Mouse (Mus musculus): ENCODE measurements around the gene Tead3. TPM values are rescaled to one million over a fixed set of nuclear protein-coding genes. Genes with fewer than 3 reads are reported as not detected.

The Tead3 gene
- polyA plus RNA-seq, 1 experiment, result 4.6 TPM

DNA sequence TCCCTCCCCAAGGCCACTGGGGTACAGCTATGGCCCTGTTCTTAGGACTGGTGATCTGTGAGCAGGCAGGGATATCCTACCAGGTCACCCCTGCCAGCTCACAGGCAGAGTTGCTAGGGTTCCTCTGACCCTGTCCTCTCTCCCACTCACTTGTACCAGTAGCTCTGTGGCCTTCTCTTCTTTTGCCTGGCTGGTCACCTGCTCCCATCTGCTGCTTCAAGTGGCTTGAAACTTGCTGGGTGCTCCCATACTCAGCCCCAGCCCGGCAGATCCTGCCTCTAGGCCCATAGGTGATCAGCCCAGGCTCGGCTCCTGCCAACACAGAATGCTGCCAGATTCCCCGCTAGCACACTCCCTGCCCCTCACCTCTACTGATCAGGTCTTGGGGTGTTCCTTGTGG, 49.8 kb downstream of the Tead3 start:
- TF ChIP-seq GATA1 (IDR thresholded peaks at IDR 0.05; ENCODE audit: low read length), result no peak

GRCm38 (mm10) chr17:28300323-28300722, 50.3 kb downstream of the Tead3 start:
- no peak for TF ChIP-seq GATA1 (IDR thresholded peaks at IDR 0.05; ENCODE audit: low read length)

- TF ChIP-seq GATA1 (IDR thresholded peaks at IDR 0.05; ENCODE audit: low read length), result no peak
These were observed 50.8 kb downstream of the Tead3 start for GRCm38 (mm10) chr17:28299669-28300320.

- TF ChIP-seq GATA1 (IDR thresholded peaks at IDR 0.05; ENCODE audit: low read length), result no peak
These were observed 51.7 kb downstream of the Tead3 start for GRCm38 (mm10) chr17:28298888-28299287.

GRCm38 (mm10) chr17:28294449-28295333, 55.9 kb downstream of the Tead3 start:
- TF ChIP-seq GATA1 (IDR thresholded peaks at IDR 0.05; ENCODE audit: low read length), result no peak

- TF ChIP-seq GATA1 (IDR thresholded peaks at IDR 0.05; ENCODE audit: low read length), result no peak
These were observed 56.9 kb downstream of the Tead3 start for GRCm38 (mm10) chr17:28293716-28294115.

- peak; percentile 64 for TF ChIP-seq GATA1 (IDR thresholded peaks at IDR 0.05; ENCODE audit: low read length)
These were observed 59.3 kb downstream of the Tead3 start for GRCm38 (mm10) chr17:28291346-28291745.

DNA sequence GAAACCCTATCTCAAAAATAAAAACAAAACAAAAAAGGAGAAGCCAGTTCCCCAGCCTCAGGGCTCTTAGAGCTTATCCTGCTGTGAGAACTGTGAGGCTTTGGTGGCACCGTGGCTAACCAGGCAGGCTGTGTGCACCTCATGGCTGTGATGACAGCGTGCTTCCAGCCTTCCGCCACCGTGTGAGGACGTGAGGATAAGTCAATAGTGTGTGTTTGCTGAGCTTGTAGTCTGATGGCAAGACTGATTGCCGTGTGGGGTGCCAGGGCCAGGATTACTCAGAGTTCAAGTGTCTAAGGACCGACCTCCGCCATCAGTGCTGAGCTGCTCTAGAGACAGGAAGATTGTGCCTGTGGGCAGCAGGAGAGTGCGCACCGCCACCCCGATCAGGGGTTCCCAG, 59.9 kb downstream of the Tead3 start:
- TF ChIP-seq GATA1 (IDR thresholded peaks at IDR 0.05; ENCODE audit: low read length), result no peak

GRCm38 (mm10) chr17:28290262-28290661, 60.4 kb downstream of the Tead3 start:
- TF ChIP-seq GATA1 (IDR thresholded peaks at IDR 0.05; ENCODE audit: low read length), result no peak

DNA sequence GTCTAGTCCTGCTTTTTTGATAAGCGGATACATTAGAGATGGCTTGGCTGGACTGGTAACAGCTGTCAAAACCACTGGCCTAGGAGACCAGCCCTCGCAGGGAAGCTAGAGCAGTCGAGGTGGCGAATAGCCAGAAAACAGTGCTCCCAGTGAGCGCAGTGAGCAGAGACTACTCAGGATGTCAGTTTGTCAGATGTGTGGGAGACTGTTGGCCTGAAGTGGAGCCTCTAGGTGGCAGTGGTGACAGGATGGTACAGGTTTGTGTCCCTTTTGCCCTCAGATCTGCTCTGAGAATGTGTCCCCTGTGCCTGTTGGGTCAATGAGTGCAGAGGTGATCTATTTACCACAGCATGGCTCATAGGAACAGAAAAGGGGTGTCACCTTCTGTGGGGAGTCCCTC, 62.6 kb downstream of the Tead3 start:
- no peak for TF ChIP-seq GATA1 (IDR thresholded peaks at IDR 0.05; ENCODE audit: low read length)

GRCm38 (mm10) chr17:28287578-28287977, 63.0 kb downstream of the Tead3 start:
- no peak for TF ChIP-seq GATA1 (IDR thresholded peaks at IDR 0.05; ENCODE audit: low read length)

DNA sequence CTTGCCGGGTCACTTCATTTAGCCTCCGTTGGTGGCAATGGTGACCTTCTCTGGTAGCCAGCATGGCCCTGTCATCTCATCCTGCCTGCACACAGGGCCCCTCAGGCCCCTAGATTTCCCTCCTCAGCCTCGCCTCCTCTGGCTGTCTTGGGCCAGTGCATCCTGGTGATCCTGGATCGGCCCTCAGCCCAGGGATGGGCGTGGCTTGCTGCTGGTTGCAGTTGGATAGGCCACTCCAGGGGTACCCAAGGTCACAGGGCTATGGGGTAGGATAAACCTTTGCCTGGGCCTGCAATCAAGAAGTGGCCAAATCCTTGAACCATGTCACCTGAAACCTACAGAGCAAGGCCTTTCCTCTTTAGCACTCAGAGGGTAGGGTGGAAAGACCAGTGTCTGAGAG, 63.7 kb downstream of the Tead3 start:
- TF ChIP-seq GATA1 (IDR thresholded peaks at IDR 0.05; ENCODE audit: low read length), result no peak

DNA sequence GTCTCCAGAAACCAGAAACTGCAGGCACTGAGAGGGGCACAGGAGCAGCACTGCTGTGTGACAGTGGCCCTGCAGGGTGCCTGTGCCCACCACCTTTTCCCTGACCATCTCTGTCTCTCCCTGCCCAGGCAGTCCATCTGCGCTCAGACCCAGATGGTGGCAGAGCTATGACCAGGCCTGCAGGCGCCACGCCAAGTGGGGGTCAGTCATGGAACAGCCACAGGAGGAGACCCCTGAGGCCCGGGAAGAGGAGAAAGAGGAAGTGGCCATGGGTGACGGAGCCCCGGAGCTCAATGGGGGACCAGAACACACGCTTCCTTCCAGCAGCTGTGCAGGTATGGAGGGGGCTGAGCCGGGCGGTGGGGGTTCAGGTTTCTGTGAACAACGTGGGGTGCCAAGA, 64.5 kb downstream of the Tead3 start:
- no peak for TF ChIP-seq GATA1 (IDR thresholded peaks at IDR 0.05; ENCODE audit: low read length)

DNA sequence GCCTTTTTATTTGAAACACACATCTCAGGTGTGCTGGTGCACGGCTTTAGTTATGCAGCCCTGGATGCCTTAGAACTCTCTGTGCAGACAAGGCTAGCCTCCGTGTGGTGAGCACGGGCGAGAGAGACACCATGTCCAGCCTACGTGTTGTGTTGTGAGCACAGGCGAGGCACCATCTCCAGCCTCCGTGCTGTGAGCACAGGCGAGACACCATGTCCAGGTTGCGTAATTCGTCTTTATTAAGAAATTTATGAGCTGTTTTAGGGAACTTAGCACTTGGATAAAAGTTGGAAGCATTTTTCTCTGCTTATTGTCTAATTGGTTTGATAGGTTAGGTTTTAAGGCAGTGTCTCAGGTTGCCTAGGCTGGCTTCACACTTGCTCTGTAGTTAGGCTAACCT, 67.4 kb downstream of the Tead3 start:
- TF ChIP-seq GATA1 (IDR thresholded peaks at IDR 0.05; ENCODE audit: low read length), result no peak

GRCm38 (mm10) chr17:28281866-28282441, 68.7 kb downstream of the Tead3 start:
- no peak for TF ChIP-seq GATA1 (IDR thresholded peaks at IDR 0.05; ENCODE audit: low read length)

Other genes with a start within 250 kb of the Tead3 start
- not detected in 2 replicates for gene Scube3, start 208.7 kb downstream of the Tead3 start, polyA plus RNA-seq (2012)
- gene Zfp523, start 173.7 kb downstream of the Tead3 start, polyA plus RNA-seq (2012), result 60.1 and 75.8 TPM in 2 replicates
- 370 and 454 TPM in 2 replicates for gene Def6, start 143.0 kb downstream of the Tead3 start, polyA plus RNA-seq (2012)
- gene Ppard, start 118.1 kb downstream of the Tead3 start, polyA plus RNA-seq (2012), result 58.7 and 61.9 TPM in 2 replicates
- 119 and 121 TPM in 2 replicates for gene Fance, start 37.3 kb downstream of the Tead3 start, polyA plus RNA-seq (2012)
- 5,540 and 6,446 TPM in 2 replicates for gene Rpl10a, start 22.3 kb downstream of the Tead3 start, polyA plus RNA-seq (2012)
- 0.29 and 0.31 TPM in 2 replicates for gene Tulp1, start 14.4 kb upstream of the Tead3 start, polyA plus RNA-seq (2012)
- 19.5 and 28.4 TPM in 2 replicates for gene Fkbp5, start 166.7 kb upstream of the Tead3 start, polyA plus RNA-seq (2012)
- not detected in 2 replicates for gene Armc12, start 180.0 kb upstream of the Tead3 start, polyA plus RNA-seq (2012)
- not detected in 2 replicates for gene Clpsl2, start 198.6 kb upstream of the Tead3 start, polyA plus RNA-seq (2012)
- not detected in 2 replicates for gene Clps, start 209.9 kb upstream of the Tead3 start, polyA plus RNA-seq (2012)
- not detected in 2 replicates for gene Lhfpl5, start 224.8 kb upstream of the Tead3 start, polyA plus RNA-seq (2012)